9 mouse cellular contexts compared by ENCODE assay signal in genomic region chr11:118348419-118348818, GRCm38 (mm10). TPM values are rescaled to one million over a fixed set of nuclear protein-coding genes. Genes with fewer than 3 reads are reported as not detected.
A peak's percentile ranks its signal among the peaks of the same experiment; 100 is the strongest.
DNase-seq lines count a peak whose midpoint lies in the region; ATAC-seq and TF ChIP-seq lines count a peak whose summit lies in the region.
"Had no signal": no experiment of that assay in that cellular context is flagged by ENCODE, and none has a peak within 500 bp of the region (broad histone marks: within the 10 kb centered on the region; RNA-seq: fewer than 3 reads in every experiment).

No protein-coding gene starts in this region.

- DNase-seq in CH12.LX (ENCODE audit: extremely low read depth), result peak; percentile 37
- no peak for DNase-seq in embryo, embryonic 9.5 days (ENCODE audit: extremely low spot score)
- DNase-seq in adrenal gland, postnatal 4 days (ENCODE audit: low spot score in 2 of 2), result no peak

- no peaks in the 10 kb centered on the region for H3K79me2 ChIP-seq in CH12.LX (replicated peaks; ENCODE audit: control insufficient read depth, extremely low read depth, insufficient read depth, poor library complexity, severe bottlenecking)

- TF ChIP-seq POLR2A in CH12.LX (IDR thresholded peaks at IDR 0.05; ENCODE audit: low read depth, low read length), result no peak
- no peak for TF ChIP-seq POLR2A in small intestine, adult 2 months (IDR thresholded peaks at IDR 0.05; ENCODE audit: low read depth, low read length)

- in situ Hi-C loops in CH12.LX (cut with MboI; ENCODE audit: low pct_ligation_motif_present, low pct_unique_long_range_greater_than_20kb, low sequenced_read_pairs), result no loop called here

- WGBS in intestine, embryonic 15.5 days, result 50% methylated on average over 3 of the region's 3 CpGs
- WGBS in intestine, postnatal 0 days, result 38% methylated on average over 3 of the region's 3 CpGs
- WGBS in small intestine, adult 2 months, result 34% methylated on average over 3 of the region's 3 CpGs

- no peak overlapping the region for H3K27ac ChIP-seq in intestine, embryonic 15.5 days
- H3K27ac ChIP-seq in intestine, postnatal 0 days (ENCODE audit: low read depth, low read length), result no peak overlapping the region
- H3K27ac ChIP-seq in CH12.LX (ENCODE audit: insufficient read depth, low read depth), result no peak overlapping the region
- peak overlapping the region; percentile 8; the same call in 1 of the 2 replicates for H3K27ac ChIP-seq in small intestine, adult 2 months (ENCODE audit: insufficient read depth, low read depth, low read length)

- dilution Hi-C loops in CH12.LX (cut with MboI; ENCODE audit: extremely low pct_ligation_motif_present, extremely low pct_unique_long_range_greater_than_20kb, low sequenced_read_pairs), result no loop called here

- no peaks in the 10 kb centered on the region for H3K9me3 ChIP-seq in intestine, embryonic 15.5 days
- no peaks in the 10 kb centered on the region for H3K9me3 ChIP-seq in intestine, postnatal 0 days (ENCODE audit: control insufficient read depth)
- H3K9me3 ChIP-seq in CH12.LX (replicated peaks; ENCODE audit: low read length), result no peaks in the 10 kb centered on the region

- ATAC-seq in intestine, embryonic 15.5 days, result no peak
- no peak for ATAC-seq in intestine, postnatal 0 days
- 0 out of 2 replicates have a peak, but pooled peaks have one; percentile 24 for ATAC-seq in granulocyte monocyte progenitor cell, adult 5-6 weeks (replicated peaks; ENCODE audit: poor library complexity, severe bottlenecking)
- no peak for ATAC-seq in erythroblast, adult 5-6 weeks (replicated peaks; ENCODE audit: low FRiP score, poor library complexity, severe bottlenecking)
- ATAC-seq: Patski had no signal

- H3K4me1 ChIP-seq in intestine, embryonic 15.5 days (replicated peaks), result peaks cover 42% of the 10 kb centered on the region
- H3K4me1 ChIP-seq in intestine, postnatal 0 days (replicated peaks; ENCODE audit: control insufficient read depth, insufficient read depth, low read length), result peaks cover 5% of the 10 kb centered on the region; the same call in 1 of the 2 replicates
- peaks cover 24 to 52% of the 10 kb centered on the region in 2 experiments for H3K4me1 ChIP-seq in CH12.LX (ENCODE audit: control insufficient read depth in 1 of 2, insufficient read depth in 2 of 2)
- H3K4me1 ChIP-seq in small intestine, adult 2 months (ENCODE audit: control insufficient read depth, insufficient read depth, insufficient read length, low read length), result peaks cover 6% of the 10 kb centered on the region; the same call in 1 of the 2 replicates

- no peak for TF ChIP-seq CTCF in intestine, postnatal 0 days (IDR thresholded peaks at IDR 0.05; ENCODE audit: low read depth)
- no peak for TF ChIP-seq CTCF in CH12.LX (conservative IDR thresholded peaks at IDR 0.05 in 1 of 2, IDR thresholded peaks at IDR 0.05 in 1 of 2; ENCODE audit: low read depth in 2 of 2, low read length in 2 of 2)
- no peak for TF ChIP-seq CTCF in small intestine, adult 2 months (IDR thresholded peaks at IDR 0.05; ENCODE audit: extremely low read depth, insufficient read length, insufficient replicate concordance, low read depth, low read length)

- no peaks in the 10 kb centered on the region for H3K36me3 ChIP-seq in intestine, embryonic 15.5 days
- H3K36me3 ChIP-seq in intestine, postnatal 0 days (ENCODE audit: control insufficient read depth, insufficient read depth), result no peaks in the 10 kb centered on the region
- no peaks in the 10 kb centered on the region for H3K36me3 ChIP-seq in CH12.LX (replicated peaks in 1 of 2; ENCODE audit: control insufficient read depth in 1 of 2, insufficient read depth in 1 of 2, low read length in 1 of 2)
- H3K36me3 ChIP-seq in small intestine, adult 2 months (ENCODE audit: control insufficient read depth, insufficient read depth, low read length), result no peaks in the 10 kb centered on the region

- H3K4me3 ChIP-seq in intestine, embryonic 15.5 days (replicated peaks), result no peak overlapping the region
- H3K4me3 ChIP-seq in intestine, postnatal 0 days (ENCODE audit: low read depth, low read length), result no peak overlapping the region
- peak overlapping the region in 1 of 3 experiments; percentile 5 for H3K4me3 ChIP-seq in CH12.LX (replicated peaks in 1 of 3; ENCODE audit: low read depth in 2 of 3, low read length in 2 of 3, poor library complexity in 1 of 3)
- H3K4me3 ChIP-seq in small intestine, adult 2 months (ENCODE audit: low read depth, low read length), result no peak overlapping the region

- no peaks in the 10 kb centered on the region for H3K27me3 ChIP-seq in intestine, embryonic 15.5 days (replicated peaks)
- H3K27me3 ChIP-seq in intestine, postnatal 0 days (replicated peaks; ENCODE audit: control insufficient read depth, insufficient read depth, low read length), result no peaks in the 10 kb centered on the region
- peaks cover 8% of the 10 kb centered on the region for H3K27me3 ChIP-seq in CH12.LX (replicated peaks)
- no peaks in the 10 kb centered on the region for H3K27me3 ChIP-seq in small intestine, adult 2 months (ENCODE audit: control insufficient read depth, insufficient read depth, low read length)
- H3K27me3 ChIP-seq: Patski had no signal

- TF ChIP-seq EP300 in CH12.LX (IDR thresholded peaks at IDR 0.05; ENCODE audit: low read length), result 0 out of 2 replicates have a peak, but pooled peaks have one; percentile 15

- no peak for TF ChIP-seq RAD21 in CH12.LX (IDR thresholded peaks at IDR 0.05; ENCODE audit: low read depth, low read length)

- no peak overlapping the region for H3K9ac ChIP-seq in intestine, embryonic 15.5 days
- H3K9ac ChIP-seq in intestine, postnatal 0 days (ENCODE audit: low read depth, low read length), result no peak overlapping the region
- 0 out of 2 replicates have a peak overlapping the region, but pooled peaks have one; percentile 1 for H3K9ac ChIP-seq in CH12.LX (ENCODE audit: insufficient read depth, low read depth)

- 0 out of 2 replicates have a peak overlapping the region, but pooled peaks have one; percentile 6 for H3K4me2 ChIP-seq in intestine, embryonic 15.5 days (replicated peaks)
- H3K4me2 ChIP-seq in intestine, postnatal 0 days (replicated peaks; ENCODE audit: low read depth), result no peak overlapping the region
- peak overlapping the region; percentile 43 for H3K4me2 ChIP-seq in CH12.LX (ENCODE audit: insufficient read depth, low read depth, poor library complexity, severe bottlenecking)

RNA-seq across cellular contexts. Expression of gene Cep295nl, which starts 6.1 kb away (rescaled TPM):
- polyA plus RNA-seq in intestine, embryonic 15.5 days (2015; fragmentation: Nextera tagmentation; extraction: Ambion mirVana), result 0.23 and 0.24 TPM in 2 replicates
- 0.12 TPM in 2 replicates for polyA plus RNA-seq in intestine, postnatal 0 days (2015; fragmentation: Nextera tagmentation; extraction: Ambion mirVana)
- total RNA-seq in CH12.LX (2012; rRNA removed) (not detected in 2 replicates), CH12.LX (2014; rRNA removed) (not detected in 2 replicates)
- polyA plus RNA-seq in CH12.LX (2012; ENCODE audit: insufficient read length, low read depth), result not detected in 2 replicates
- total RNA-seq in granulocyte monocyte progenitor cell, adult 5-6 weeks (2014; fragmentation: Nextera tagmentation), result not detected in 2 replicates
- not detected in 2 replicates for total RNA-seq in granulocyte monocyte progenitor cell, adult 5-6 weeks (2017)
- polyA plus RNA-seq in small intestine, adult 2 months (2012; rRNA removed), result 0.04 TPM in 1 of 2 replicates, not detected in the other
- total RNA-seq in adrenal gland, postnatal 4 days (2021), result 1 to 10 TPM; 1.4 to 2.1 TPM
- total RNA-seq in erythroblast, adult 5-6 weeks (2015; ENCODE audit: low replicate concordance), result 1.0 TPM in 1 of 2 replicates, not detected in the other
- not detected in 2 replicates for total RNA-seq in erythroblast, adult 5-6 weeks (2017; ENCODE audit: low replicate concordance)

RNA-seq across cellular contexts. Expression of gene Timp2, which starts 7.1 kb away (rescaled TPM):
- 58.8 and 60.2 TPM in 2 replicates for polyA plus RNA-seq in intestine, embryonic 15.5 days (2015; fragmentation: Nextera tagmentation; extraction: Ambion mirVana)
- polyA plus RNA-seq in intestine, postnatal 0 days (2015; fragmentation: Nextera tagmentation; extraction: Ambion mirVana), result 38.9 TPM in 2 replicates
- 0.34 and 0.38 TPM in 2 replicates for total RNA-seq in CH12.LX (2012; rRNA removed)
- total RNA-seq in CH12.LX (2014; rRNA removed), result 0.12 TPM in 1 of 2 replicates, not detected in the other
- 0.57 TPM in 1 of 2 replicates, not detected in the other for polyA plus RNA-seq in CH12.LX (2012; ENCODE audit: insufficient read length, low read depth)
- 1.8 and 3.5 TPM in 2 replicates for total RNA-seq in granulocyte monocyte progenitor cell, adult 5-6 weeks (2014; fragmentation: Nextera tagmentation)
- 2.5 and 12.7 TPM in 2 replicates for total RNA-seq in granulocyte monocyte progenitor cell, adult 5-6 weeks (2017)
- polyA plus RNA-seq in small intestine, adult 2 months (2012; rRNA removed), result 22.6 and 27.7 TPM in 2 replicates
- 100 to 1,000 TPM; 107 to 108 TPM for total RNA-seq in adrenal gland, postnatal 4 days (2021)
- 4.8 and 12.9 TPM in 2 replicates for total RNA-seq in erythroblast, adult 5-6 weeks (2015; ENCODE audit: low replicate concordance)
- 8.3 and 11.3 TPM in 2 replicates for total RNA-seq in erythroblast, adult 5-6 weeks (2017; ENCODE audit: low replicate concordance)

RNA-seq across cellular contexts. Expression of gene Lgals3bp, which starts 53.5 kb away (rescaled TPM):
- 153 and 171 TPM in 2 replicates for polyA plus RNA-seq in intestine, embryonic 15.5 days (2015; fragmentation: Nextera tagmentation; extraction: Ambion mirVana)
- polyA plus RNA-seq in intestine, postnatal 0 days (2015; fragmentation: Nextera tagmentation; extraction: Ambion mirVana), result 348 and 382 TPM in 2 replicates
- total RNA-seq in CH12.LX (2012; rRNA removed) (67.3 and 93.0 TPM in 2 replicates), CH12.LX (2014; rRNA removed) (134 and 146 TPM in 2 replicates)
- polyA plus RNA-seq in CH12.LX (2012; ENCODE audit: insufficient read length, low read depth), result 310 and 338 TPM in 2 replicates
- total RNA-seq in granulocyte monocyte progenitor cell, adult 5-6 weeks (2014; fragmentation: Nextera tagmentation), result 85.3 and 107 TPM in 2 replicates
- total RNA-seq in granulocyte monocyte progenitor cell, adult 5-6 weeks (2017), result 36.0 and 44.8 TPM in 2 replicates
- 372 and 739 TPM in 2 replicates for polyA plus RNA-seq in small intestine, adult 2 months (2012; rRNA removed)
- total RNA-seq in adrenal gland, postnatal 4 days (2021), result 10 to 100 TPM; 60.6 to 61.6 TPM
- 54.5 and 58.0 TPM in 2 replicates for total RNA-seq in erythroblast, adult 5-6 weeks (2015; ENCODE audit: low replicate concordance)
- 7.7 and 18.0 TPM in 2 replicates for total RNA-seq in erythroblast, adult 5-6 weeks (2017; ENCODE audit: low replicate concordance)

RNA-seq across cellular contexts. Expression of gene Usp36, which starts 58.4 kb away (rescaled TPM):
- 16.8 and 19.7 TPM in 2 replicates for polyA plus RNA-seq in intestine, embryonic 15.5 days (2015; fragmentation: Nextera tagmentation; extraction: Ambion mirVana)
- polyA plus RNA-seq in intestine, postnatal 0 days (2015; fragmentation: Nextera tagmentation; extraction: Ambion mirVana), result 6.0 and 6.1 TPM in 2 replicates
- total RNA-seq in CH12.LX (2012; rRNA removed), result 19.5 and 25.5 TPM in 2 replicates
- total RNA-seq in CH12.LX (2014; rRNA removed), result 9.8 and 10.7 TPM in 2 replicates
- polyA plus RNA-seq in CH12.LX (2012; ENCODE audit: insufficient read length, low read depth), result 38.7 and 42.6 TPM in 2 replicates
- total RNA-seq in granulocyte monocyte progenitor cell, adult 5-6 weeks (2014; fragmentation: Nextera tagmentation), result 27.6 and 28.6 TPM in 2 replicates
- 9.3 and 12.5 TPM in 2 replicates for total RNA-seq in granulocyte monocyte progenitor cell, adult 5-6 weeks (2017)
- polyA plus RNA-seq in small intestine, adult 2 months (2012; rRNA removed), result 10.8 and 11.5 TPM in 2 replicates
- total RNA-seq in adrenal gland, postnatal 4 days (2021), result 10 to 100 TPM; 22.7 to 23.5 TPM
- 2.1 and 4.6 TPM in 2 replicates for total RNA-seq in erythroblast, adult 5-6 weeks (2015; ENCODE audit: low replicate concordance)
- total RNA-seq in erythroblast, adult 5-6 weeks (2017; ENCODE audit: low replicate concordance), result 1.3 and 2.7 TPM in 2 replicates

Comparison
In these comparisons a context has a peak if more than half of its experiments do, and no peak if none do; other contexts are left out.
1. RNA of gene Timp2, which starts 7.1 kb away (total RNA-seq): 107 to 108 TPM in adrenal gland, postnatal 4 days; 4.8 to 12.9 TPM in erythroblast, adult 5-6 weeks, 1.8 to 12.7 TPM in granulocyte monocyte progenitor cell, adult 5-6 weeks and 0.12 to 0.38 TPM in CH12.LX; every median in the first group is over 4 times any median in the second.